Mouse (Mus musculus) hindbrain, postnatal 0 days (tissue): ENCODE results near the gene Mgat4a. TPM values are rescaled to one million over a fixed set of nuclear protein-coding genes. Genes with fewer than 3 reads are reported as not detected.

Source experiments
- ATAC-seq: fragments of 200-750 bp; cut with Nextera tagmentation; 2 replicates; pipeline ENCODE4 v1.8.0; 2017; ENCODE audit warnings: mild to moderate bottlenecking, moderate TSS enrichment, moderate library complexity
- DNase-seq: peaks from one replicate; pipeline ENCODE4 v3.0.0-alpha.2; 2015; ENCODE audit warnings: low spot score
- H3K27ac ChIP-seq: fragments of 300-500 bp; sonication (generic); 2 replicates; pipeline ENCODE4 v1.5.1; 2014; ENCODE audit warnings: mild to moderate bottlenecking
- H3K27me3 ChIP-seq: fragments of 300-500 bp; sonication (generic); 2 replicates; pipeline ENCODE4 v1.6.1; 2014; ENCODE audit warnings: low read length, mixed read lengths; ENCODE audit not compliant: insufficient read depth
- H3K36me3 ChIP-seq: fragments of 300-500 bp; sonication (generic); 2 replicates; pipeline ENCODE4 v1.6.1; 2014; ENCODE audit warnings: low read length, mixed read lengths; ENCODE audit not compliant: insufficient read depth
- H3K4me1 ChIP-seq: fragments of 300-500 bp; sonication (generic); 2 replicates; pipeline ENCODE4 v1.6.1; 2014; ENCODE audit warnings: antibody characterized with exemption, low read length, mixed read lengths; ENCODE audit not compliant: insufficient read depth
- H3K4me2 ChIP-seq: fragments of 300-500 bp; sonication (generic); 2 replicates; pipeline ENCODE4 v1.6.1; 2014; ENCODE audit warnings: low read depth, mild to moderate bottlenecking, low read length, moderate library complexity, mixed read lengths
- H3K4me3 ChIP-seq: fragments of 300-500 bp; sonication (generic); 2 replicates; pipeline ENCODE4 v1.5.1; 2014; ENCODE audit warnings: low read length
- H3K9ac ChIP-seq: fragments of 300-500 bp; sonication (generic); replicated peaks from 2 replicates; pipeline ENCODE4 v1.6.1; 2014; ENCODE audit warnings: mild to moderate bottlenecking, low read length, moderate library complexity, mixed read lengths
- H3K9me3 ChIP-seq: fragments of 300-500 bp; sonication (generic); 2 replicates; pipeline ENCODE4 v1.6.1; 2016; ENCODE audit warnings: low read length, mixed read lengths
- CTCF ChIP-seq: IDR thresholded peaks from 2 replicates; pipeline ENCODE4 v1.5.1; 2016; ENCODE audit warnings: antibody characterized with exemption, control low read depth, low read depth
- WGBS: fragments of 180-500 bp; shearing (Covaris S2); extraction: QIAGEN DNeasy Blood & Tissue Kit; methylation state at CpG from one replicate; pipeline ENCODE4 v1.1.7; 2014; 5-methylcytosine and 5-hydroxymethylcytosine counted together
- polyA plus RNA-seq: library from polyadenylated mRNA; unstranded; fragments of >200 nt; fragmentation: Nextera tagmentation; extraction: Ambion mirVana; gene quantifications from 2 replicates; pipeline ENCODE4 v1.2.1, GENCODE M21; 2015
- total RNA-seq: library from RNA; depleted of rRNA; stranded (reverse); fragments of >200 nt; gene quantifications from 2 replicates; pipeline ENCODE4 v1.2.3, GENCODE M21; 2014

The Mgat4a gene
- total and polyA plus RNA-seq, 2 experiments from 2014 or later: 10.5 to 20.0 TPM

GRCm38 (mm10) chr1:37496591-37497280 lies 44.1 kb downstream of the Mgat4a start:
- DNase-seq: no peak
- Histone ChIP-seq H3K4me1 (no peaks in the 10 kb centered on the region), H3K36me3 (no peaks in the 10 kb centered on the region; the same call in 1 of the 2 replicates), H3K9me3 (no peaks in the 10 kb centered on the region), H3K27ac (no peak overlapping the region), H3K4me2 (no peak overlapping the region), H3K4me3 (no peak overlapping the region), H3K9ac (no peak overlapping the region), H3K27me3 (no peaks in the 10 kb centered on the region)
- WGBS: 56% methylated on average over 11 of the region's 11 CpGs
- TF ChIP-seq CTCF: no peak
- ATAC-seq: no peak

GRCm38 (mm10) chr1:37495698-37496321 lies 45.0 kb downstream of the Mgat4a start:
- DNase-seq (no peak), ATAC-seq (no peak)
- Histone ChIP-seq H3K27ac (no peak overlapping the region), H3K9ac (no peak overlapping the region), H3K4me2 (no peak overlapping the region), H3K4me3 (no peak overlapping the region), H3K9me3 (no peaks in the 10 kb centered on the region), H3K36me3 (no peaks in the 10 kb centered on the region; the same call in 1 of the 2 replicates), H3K4me1 (no peaks in the 10 kb centered on the region), H3K27me3 (no peaks in the 10 kb centered on the region)
- 83% methylated on average over 10 of the region's 10 CpGs for WGBS
- no peak for TF ChIP-seq CTCF

- H3K9ac ChIP-seq: no peak overlapping the region
- H3K4me1 ChIP-seq: no peaks in the 10 kb centered on the region
- no peak for TF ChIP-seq CTCF
- no peak overlapping the region for H3K4me3 ChIP-seq
- DNase-seq: no peak
- H3K9me3 ChIP-seq: no peaks in the 10 kb centered on the region
- no peak overlapping the region for H3K4me2 ChIP-seq
- no peaks in the 10 kb centered on the region for H3K27me3 ChIP-seq
- no peak for ATAC-seq
- WGBS: 87% methylated on average over 3 of the region's 3 CpGs
- H3K36me3 ChIP-seq: no peaks in the 10 kb centered on the region; the same call in 1 of the 2 replicates
- no peak overlapping the region for H3K27ac ChIP-seq
Measured at GRCm38 (mm10) chr1:37495104-37495503, 45.7 kb downstream of the Mgat4a start.

GRCm38 (mm10) chr1:37491672-37492071 lies 49.1 kb downstream of the Mgat4a start:
- DNase-seq: no peak

GRCm38 (mm10) chr1:37490691-37491212 lies 50.1 kb downstream of the Mgat4a start:
- Histone ChIP-seq H3K4me1 (no peaks in the 10 kb centered on the region), H3K36me3 (0 out of 2 replicates have a peak, but pooled peaks cover 3% of the 10 kb centered on the region), H3K27me3 (no peaks in the 10 kb centered on the region), H3K9me3 (no peaks in the 10 kb centered on the region), H3K9ac (no peak overlapping the region), H3K27ac (no peak overlapping the region), H3K4me3 (no peak overlapping the region), H3K4me2 (no peak overlapping the region)
- ATAC-seq: no peak
- no peak for DNase-seq
- no peak for TF ChIP-seq CTCF
- 89% methylated on average over 5 of the region's 5 CpGs for WGBS

More at GRCm38 (mm10) chr1:37491672-37492071, 49.1 kb downstream of the Mgat4a start:
- Histone ChIP-seq H3K4me3 (no peak overlapping the region), H3K27ac (no peak overlapping the region), H3K9me3 (no peaks in the 10 kb centered on the region), H3K4me2 (no peak overlapping the region), H3K9ac (no peak overlapping the region), H3K4me1 (no peaks in the 10 kb centered on the region), H3K36me3 (0 out of 2 replicates have a peak, but pooled peaks cover 3% of the 10 kb centered on the region), H3K27me3 (no peaks in the 10 kb centered on the region)
- ATAC-seq: no peak
- no peak for TF ChIP-seq CTCF
- 84% methylated on average over 7 of the region's 7 CpGs for WGBS

- Histone ChIP-seq H3K27me3 (no peaks in the 10 kb centered on the region), H3K9me3 (no peaks in the 10 kb centered on the region), H3K27ac (no peak overlapping the region), H3K36me3 (0 out of 2 replicates have a peak, but pooled peaks cover 3% of the 10 kb centered on the region), H3K9ac (no peak overlapping the region), H3K4me2 (no peak overlapping the region), H3K4me1 (no peaks in the 10 kb centered on the region), H3K4me3 (no peak overlapping the region)
- TF ChIP-seq CTCF: no peak
- 82% methylated on average over 12 of the region's 12 CpGs for WGBS
- ATAC-seq: no peak
- no peak for DNase-seq
Measured at GRCm38 (mm10) chr1:37488531-37488930, 52.3 kb downstream of the Mgat4a start.
